Mouse (Mus musculus) stomach, postnatal 0 days (tissue): ENCODE data around the gene Rexo5. TPM values are rescaled to one million over a fixed set of nuclear protein-coding genes. Genes with fewer than 3 reads are reported as not detected.

Experiments
- ATAC-seq: fragments of 200-750 bp; cut with Nextera tagmentation; 2 replicates; pipeline ENCODE4 v1.8.0; 2017; ENCODE audit not compliant: low FRiP score, low TSS enrichment
- DNase-seq: peaks from one replicate; pipeline ENCODE4 v3.0.0-alpha.2; 2016; ENCODE audit warnings: low spot score
- H3K27ac ChIP-seq: fragments of 300-500 bp; sonication (generic); replicated peaks from 2 replicates; pipeline ENCODE4 v1.5.1; 2014; ENCODE audit warnings: mild to moderate bottlenecking, control low read depth
- H3K27me3 ChIP-seq: fragments of 300-500 bp; sonication (generic); 2 replicates; pipeline ENCODE4 v1.6.1; 2014; ENCODE audit warnings: low read length; ENCODE audit not compliant: control insufficient read depth, insufficient read depth
- H3K36me3 ChIP-seq: fragments of 300-500 bp; sonication (generic); 2 replicates; pipeline ENCODE4 v1.6.1; 2014; ENCODE audit warnings: low read length, mixed read lengths; ENCODE audit not compliant: control insufficient read depth, insufficient read depth
- H3K4me1 ChIP-seq: fragments of 300-500 bp; sonication (generic); replicated peaks from 2 replicates; pipeline ENCODE4 v1.6.1; 2014; ENCODE audit warnings: antibody characterized with exemption; ENCODE audit not compliant: control insufficient read depth, insufficient read depth
- H3K4me2 ChIP-seq: fragments of 300-500 bp; sonication (generic); replicated peaks from 2 replicates; pipeline ENCODE4 v1.6.1; 2014; ENCODE audit warnings: low read depth, mild to moderate bottlenecking, control low read depth, moderate library complexity
- H3K4me3 ChIP-seq: fragments of 300-500 bp; sonication (generic); 2 replicates; pipeline ENCODE4 v1.5.1; 2014; ENCODE audit warnings: low read depth, low read length, control low read depth
- H3K9ac ChIP-seq: fragments of 300-500 bp; sonication (generic); 2 replicates; pipeline ENCODE4 v1.6.1; 2014; ENCODE audit warnings: mild to moderate bottlenecking, low read length, control low read depth, mixed read lengths
- H3K9me3 ChIP-seq: fragments of 300-500 bp; sonication (generic); 2 replicates; pipeline ENCODE4 v1.6.1; 2016; ENCODE audit warnings: low read length; ENCODE audit not compliant: control insufficient read depth
- CTCF ChIP-seq: IDR thresholded peaks from 2 replicates; pipeline ENCODE4 v1.5.1; 2016; ENCODE audit warnings: antibody characterized with exemption, low read depth, mild to moderate bottlenecking, moderate library complexity
- EP300 ChIP-seq: optimal IDR thresholded peaks from 2 replicates; pipeline ENCODE3; 2016; ENCODE audit warnings: antibody characterized with exemption
- WGBS: fragments of 180-500 bp; shearing (Covaris S2); extraction: QIAGEN DNeasy Blood & Tissue Kit; methylation state at CpG from one replicate; pipeline ENCODE4 v1.1.7; 2014; 5-methylcytosine and 5-hydroxymethylcytosine counted together
- polyA plus RNA-seq: library from polyadenylated mRNA; unstranded; fragments of >200 nt; fragmentation: Nextera tagmentation; extraction: Ambion mirVana; gene quantifications from 2 replicates; pipeline ENCODE4 v1.2.1, GENCODE M21; 2015

Rexo5 gene
- polyA plus RNA-seq, 1 experiment from 2014 or later: 4.8 TPM

GRCm38 (mm10) chr7:119760527-119760951 lies 33.3 kb upstream of the Rexo5 start, which contains the start of gene Acsm3:
TSS of gene Acsm3 (plus strand) at chr7:119760923.
- WGBS: 26% methylated on average over 11 of the region's 11 CpGs
- TF ChIP-seq EP300: no peak
- no peak for TF ChIP-seq CTCF
- 0 out of 2 replicates have a peak within 1 kb of the TSS, but pooled peaks have one; percentile 24 for H3K27ac ChIP-seq
- no peaks in the 10 kb centered on the region for H3K36me3 ChIP-seq
- H3K27me3 ChIP-seq: no peaks in the 10 kb centered on the region
- H3K9me3 ChIP-seq: no peaks in the 10 kb centered on the region
- H3K4me2 ChIP-seq: peak within 1 kb of the TSS; percentile 25; the same call in 1 of the 2 replicates
- H3K9ac ChIP-seq: 0 out of 2 replicates have a peak within 1 kb of the TSS, but pooled peaks have one; percentile 27
- H3K4me1 ChIP-seq: no peaks in the 10 kb centered on the region
- DNase-seq (peak; percentile 34), ATAC-seq (peak; percentile 85)
- peak within 1 kb of the TSS; percentile 17; the same call in 1 of the 2 replicates for H3K4me3 ChIP-seq

GRCm38 (mm10) chr7:119762166-119762697 lies 31.6 kb upstream of the Rexo5 start:
- no peaks in the 10 kb centered on the region for H3K36me3 ChIP-seq
- H3K27ac ChIP-seq: peak overlapping the region; percentile 61
- H3K9ac ChIP-seq: no peak overlapping the region
- WGBS: 19% methylated on average over 4 of the region's 4 CpGs
- H3K9me3 ChIP-seq: no peaks in the 10 kb centered on the region
- H3K27me3 ChIP-seq: no peaks in the 10 kb centered on the region
- TF ChIP-seq EP300 (no peak), CTCF (no peak)
- H3K4me1 ChIP-seq: no peaks in the 10 kb centered on the region
- ATAC-seq (peak; percentile 74), DNase-seq (no peak)
- no peak overlapping the region for H3K4me3 ChIP-seq
- no peak overlapping the region for H3K4me2 ChIP-seq

- DNase-seq: no peak
- peak; percentile 65; the same call in 1 of the 2 replicates for ATAC-seq
- Histone ChIP-seq H3K27ac (no peak overlapping the region), H3K4me1 (no peaks in the 10 kb centered on the region), H3K9me3 (no peaks in the 10 kb centered on the region), H3K36me3 (no peaks in the 10 kb centered on the region), H3K27me3 (no peaks in the 10 kb centered on the region), H3K4me2 (no peak overlapping the region), H3K9ac (no peak overlapping the region), H3K4me3 (no peak overlapping the region)
- no peak for TF ChIP-seq EP300
- no peak for TF ChIP-seq CTCF
- 81% methylated on average over 3 of the region's 3 CpGs for WGBS
Measured at GRCm38 (mm10) chr7:119764377-119764776, 29.4 kb upstream of the Rexo5 start.

- H3K27ac ChIP-seq: no peak overlapping the region
- H3K4me3 ChIP-seq: no peak overlapping the region
- ATAC-seq: no peak
- H3K9me3 ChIP-seq: no peaks in the 10 kb centered on the region
- no peaks in the 10 kb centered on the region for H3K27me3 ChIP-seq
- no peak overlapping the region for H3K9ac ChIP-seq
- DNase-seq: no peak
- H3K4me1 ChIP-seq: no peaks in the 10 kb centered on the region
- H3K4me2 ChIP-seq: no peak overlapping the region
- H3K36me3 ChIP-seq: no peaks in the 10 kb centered on the region
- TF ChIP-seq CTCF (no peak), EP300 (no peak)
- 77% methylated on average over 6 of the region's 6 CpGs for WGBS
Measured at GRCm38 (mm10) chr7:119766996-119767395, 26.8 kb upstream of the Rexo5 start.

- Histone ChIP-seq H3K4me1 (no peaks in the 10 kb centered on the region), H3K9ac (no peak overlapping the region), H3K9me3 (no peaks in the 10 kb centered on the region), H3K27ac (peak overlapping the region; percentile 61; the same call in 1 of the 2 replicates), H3K4me3 (no peak overlapping the region), H3K27me3 (no peaks in the 10 kb centered on the region), H3K36me3 (no peaks in the 10 kb centered on the region), H3K4me2 (no peak overlapping the region)
- peak; percentile 58 for DNase-seq
- 73% methylated on average over 8 of the region's 8 CpGs for WGBS
- peak; percentile 32 for TF ChIP-seq EP300
- TF ChIP-seq CTCF: no peak
- ATAC-seq: peak; percentile 95
Measured at GRCm38 (mm10) chr7:119769895-119770294, 23.9 kb upstream of the Rexo5 start.

GRCm38 (mm10) chr7:119783453-119783852 lies 10.4 kb upstream of the Rexo5 start:
- Histone ChIP-seq H3K9ac (no peak overlapping the region), H3K36me3 (peaks cover 25% of the 10 kb centered on the region), H3K27me3 (no peaks in the 10 kb centered on the region), H3K4me1 (no peaks in the 10 kb centered on the region), H3K4me3 (no peak overlapping the region), H3K4me2 (no peak overlapping the region), H3K9me3 (no peaks in the 10 kb centered on the region), H3K27ac (no peak overlapping the region)
- no peak for DNase-seq
- 88% methylated on average over 2 of the region's 2 CpGs for WGBS
- TF ChIP-seq CTCF (0 out of 2 replicates have a peak, but pooled peaks have one; percentile 16), EP300 (no peak)
- no peak for ATAC-seq
